Mouse (Mus musculus) lung, postnatal 36 days (tissue): ENCODE measurements at regions not wholly inside any gene's neighbourhood (a gene's known extent, or its start where the extent isn't known, plus 50 kb on each side); places are given as distances from the start of the nearest gene placed in this dataset.
A peak's percentile ranks its signal among the peaks of the same experiment; 100 is the strongest.

Experiments used
- DNase-seq: peaks from one replicate; pipeline ENCODE4 v3.0.0; 2022; ENCODE audit warnings: mixed read lengths

- DNase-seq = peak; percentile 74
Observed at GRCm38 (mm10) chr1:88575917-88576669, 66.2 kb upstream of the Glrp1 start.

GRCm38 (mm10) chr1:88575291-88575690 lies 65.4 kb upstream of the Glrp1 start:
- DNase-seq = no peak

GRCm38 (mm10) chr1:88572161-88572560 lies 62.3 kb upstream of the Glrp1 start:
- DNase-seq = no peak

GRCm38 (mm10) chr1:88568447-88569053 lies 58.7 kb upstream of the Glrp1 start:
- DNase-seq = no peak

GRCm38 (mm10) chr1:88567198-88567597 lies 57.3 kb upstream of the Glrp1 start:
- peak; percentile 23 for DNase-seq

- DNase-seq = no peak
Observed at GRCm38 (mm10) chr1:88566426-88566825, 56.6 kb upstream of the Glrp1 start.

GRCm38 (mm10) chr1:88564825-88565224 lies 55.0 kb upstream of the Glrp1 start:
- peak; percentile 13 for DNase-seq

GRCm38 (mm10) chr1:88562361-88562760 lies 52.5 kb upstream of the Glrp1 start:
- DNase-seq = peak; percentile 95

GRCm38 (mm10) chr1:88560771-88561170 lies 50.9 kb upstream of the Glrp1 start:
- peak; percentile 76 for DNase-seq
